10 mouse cellular contexts compared by ENCODE assay signal in genomic region chr1:186546386-186547185, GRCm38 (mm10).
DNase-seq lines count a peak whose midpoint lies in the region; ATAC-seq and TF ChIP-seq lines count a peak whose summit lies in the region.
"Had no signal": no experiment of that assay in that cellular context is flagged by ENCODE, and none has a peak within 500 bp of the region (broad histone marks: within the 10 kb centered on the region; RNA-seq: fewer than 3 reads in every experiment).

No protein-coding gene starts in this region.

- no peaks in the 10 kb centered on the region for H3K9me3 ChIP-seq in kidney, postnatal 0 days (replicated peaks; ENCODE audit: low read length)
- no peaks in the 10 kb centered on the region for H3K9me3 ChIP-seq in embryonic facial prominence, embryonic 13.5 days
- no peaks in the 10 kb centered on the region for H3K9me3 ChIP-seq in hindbrain, embryonic 13.5 days
- H3K9me3 ChIP-seq in midbrain, postnatal 0 days (ENCODE audit: low read length), result no peaks in the 10 kb centered on the region

- no peaks in the 10 kb centered on the region for H3K36me3 ChIP-seq in kidney, postnatal 0 days (ENCODE audit: insufficient read depth, low read length)
- no peaks in the 10 kb centered on the region for H3K36me3 ChIP-seq in embryonic facial prominence, embryonic 13.5 days
- H3K36me3 ChIP-seq in hindbrain, embryonic 13.5 days, result no peaks in the 10 kb centered on the region
- no peaks in the 10 kb centered on the region for H3K36me3 ChIP-seq in midbrain, postnatal 0 days (ENCODE audit: insufficient read depth, low read length)

- H3K4me3 ChIP-seq in kidney, postnatal 0 days (replicated peaks; ENCODE audit: low read depth, low read length), result no peak overlapping the region
- H3K4me3 ChIP-seq in embryonic facial prominence, embryonic 13.5 days, result no peak overlapping the region
- H3K4me3 ChIP-seq in hindbrain, embryonic 13.5 days, result no peak overlapping the region
- H3K4me3 ChIP-seq in midbrain, postnatal 0 days (ENCODE audit: low read depth, low read length), result no peak overlapping the region

- H3K27me3 ChIP-seq in kidney, postnatal 0 days (ENCODE audit: insufficient read depth, low read length), result no peaks in the 10 kb centered on the region
- no peaks in the 10 kb centered on the region for H3K27me3 ChIP-seq in embryonic facial prominence, embryonic 13.5 days
- H3K27me3 ChIP-seq in hindbrain, embryonic 13.5 days, result no peaks in the 10 kb centered on the region
- H3K27me3 ChIP-seq in midbrain, postnatal 0 days (ENCODE audit: insufficient read depth, low read length), result no peaks in the 10 kb centered on the region

- DNase-seq in kidney, postnatal 0 days (ENCODE audit: low spot score), result peak; percentile 63
- DNase-seq in kidney, postnatal 36 days, result no peak
- no peak for DNase-seq in midbrain, postnatal 0 days (ENCODE audit: low spot score)
- no peak for DNase-seq in adrenal gland, adult 2 months
- DNase-seq in ovary, postnatal 10 days (ENCODE audit: low spot score), result no peak
- no peak for DNase-seq in spleen, postnatal 14 days (ENCODE audit: low spot score in 2 of 2)
- DNase-seq: liver, postnatal 0 days had no signal

- TF ChIP-seq CTCF in kidney, postnatal 0 days (IDR thresholded peaks at IDR 0.05; ENCODE audit: low read depth), result no peak
- no peak for TF ChIP-seq CTCF in midbrain, postnatal 0 days (IDR thresholded peaks at IDR 0.05)

- peak overlapping the region; percentile 4; the same call in 1 of the 2 replicates for H3K4me2 ChIP-seq in kidney, postnatal 0 days (ENCODE audit: low read length)
- H3K4me2 ChIP-seq in embryonic facial prominence, embryonic 13.5 days, result peak overlapping the region; percentile 27
- peak overlapping the region; percentile 15; the same call in 1 of the 2 replicates for H3K4me2 ChIP-seq in hindbrain, embryonic 13.5 days
- peak overlapping the region; percentile 15 for H3K4me2 ChIP-seq in midbrain, postnatal 0 days (ENCODE audit: low read depth, low read length, poor library complexity, severe bottlenecking)

- H3K4me1 ChIP-seq in kidney, postnatal 0 days (replicated peaks; ENCODE audit: insufficient read depth, low read length), result no peaks in the 10 kb centered on the region
- peaks cover 10% of the 10 kb centered on the region; the same call in 1 of the 2 replicates for H3K4me1 ChIP-seq in embryonic facial prominence, embryonic 13.5 days
- no peaks in the 10 kb centered on the region for H3K4me1 ChIP-seq in hindbrain, embryonic 13.5 days (replicated peaks)
- H3K4me1 ChIP-seq in midbrain, postnatal 0 days (ENCODE audit: insufficient read depth, low read length), result no peaks in the 10 kb centered on the region

- no peak overlapping the region for H3K27ac ChIP-seq in kidney, postnatal 0 days
- H3K27ac ChIP-seq in embryonic facial prominence, embryonic 13.5 days, result peak overlapping the region; percentile 33; the same call in 1 of the 2 replicates
- H3K27ac ChIP-seq in hindbrain, embryonic 13.5 days, result peak overlapping the region; percentile 24; the same call in 1 of the 2 replicates
- H3K27ac ChIP-seq in midbrain, postnatal 0 days (ENCODE audit: low read depth, low read length), result no peak overlapping the region

- ATAC-seq in kidney, postnatal 0 days (replicated peaks; ENCODE audit: low FRiP score, low read depth), result no peak
- no peak for ATAC-seq in embryonic facial prominence, embryonic 13.5 days (ENCODE audit: insufficient number of reproducible peaks, insufficient read depth, low FRiP score, low TSS enrichment, low read depth)
- no peak for ATAC-seq in hindbrain, embryonic 13.5 days (ENCODE audit: low FRiP score)
- ATAC-seq in midbrain, postnatal 0 days (ENCODE audit: low FRiP score), result no peak
- ATAC-seq: intestine, postnatal 0 days; liver, postnatal 0 days had no signal

- 37% methylated on average over 22 of the region's 22 CpGs for WGBS in kidney, postnatal 0 days
- 46% methylated on average over 22 of the region's 22 CpGs for WGBS in embryonic facial prominence, embryonic 13.5 days
- 53% methylated on average over 22 of the region's 22 CpGs for WGBS in hindbrain, embryonic 13.5 days
- WGBS in midbrain, postnatal 0 days, result 46% methylated on average over 22 of the region's 22 CpGs

- H3K9ac ChIP-seq in kidney, postnatal 0 days (ENCODE audit: low read depth, low read length), result no peak overlapping the region
- peak overlapping the region; percentile 11; the same call in 1 of the 2 replicates for H3K9ac ChIP-seq in embryonic facial prominence, embryonic 13.5 days
- no peak overlapping the region for H3K9ac ChIP-seq in hindbrain, embryonic 13.5 days
- H3K9ac ChIP-seq in midbrain, postnatal 0 days (replicated peaks; ENCODE audit: low read length, poor library complexity, severe bottlenecking), result no peak overlapping the region
- H3K9ac ChIP-seq: liver, postnatal 0 days had no signal

Comparison
In these comparisons a context has a peak if more than half of its experiments do, and no peak if none do; other contexts are left out.
1. H3K27ac ChIP-seq: peak in embryonic facial prominence, embryonic 13.5 days (single experiment) and hindbrain, embryonic 13.5 days (single experiment); none in kidney, postnatal 0 days (single experiment) and midbrain, postnatal 0 days (single experiment).
2. Peak in every context shown above with its lines, with median percentiles within 50 percentile points of each other: H3K4me2 ChIP-seq.